Mouse (Mus musculus): ENCODE measurements around the gene Abo.
A peak's percentile ranks its signal among the peaks of the same experiment; 100 is the strongest.
"Not testable (repeated sequence)": the region's sequence is repeated elsewhere in the genome, so short reads cannot be mapped to it uniquely, and the experiment has no call there.

The Abo gene

GRCm38 (mm10) chr2:26864879-26865278 is at the start of gene Abo:
Gene Abo (minus strand): TSS chr2:26864979.
- no peak for DNase-seq (ENCODE audit: low read depth, low spot score)

GRCm38 (mm10) chr2:26914148-26914941 is 49.6 kb upstream of the Abo start:
- no peak for DNase-seq (ENCODE audit: low read depth, low spot score)

GRCm38 (mm10) chr2:26913416-26914147 is 48.8 kb upstream of the Abo start:
- no peak for DNase-seq (ENCODE audit: low read depth, low spot score)

- DNase-seq (ENCODE audit: low read depth, low spot score) = no peak
Measured at GRCm38 (mm10) chr2:26912253-26912770, 47.5 kb upstream of the Abo start.

- no peak for DNase-seq (ENCODE audit: low read depth, low spot score)
Measured at GRCm38 (mm10) chr2:26910994-26911765, 46.4 kb upstream of the Abo start.

- peak; percentile 91 for DNase-seq (ENCODE audit: low read depth, low spot score)
Measured at GRCm38 (mm10) chr2:26910124-26910993, 45.6 kb upstream of the Abo start, which contains the start of the genes Med22 and Rpl7a. Gene Med22 (minus strand): TSS chr2:26910677. Gene Rpl7a (plus strand): TSS chr2:26910764.

- no peak for DNase-seq (ENCODE audit: low read depth, low spot score)
Measured at GRCm38 (mm10) chr2:26909387-26909784, 44.6 kb upstream of the Abo start.

GRCm38 (mm10) chr2:26908710-26909386 is 44.1 kb upstream of the Abo start:
- DNase-seq (ENCODE audit: low read depth, low spot score) = no peak

- DNase-seq (ENCODE audit: low read depth, low spot score) = no peak
Measured at GRCm38 (mm10) chr2:26907109-26907508, 42.3 kb upstream of the Abo start.

- no peak for DNase-seq (ENCODE audit: low read depth, low spot score)
Measured at GRCm38 (mm10) chr2:26906431-26906830, 41.7 kb upstream of the Abo start.

GRCm38 (mm10) chr2:26905936-26906335 is 41.2 kb upstream of the Abo start:
- DNase-seq (ENCODE audit: low read depth, low spot score) = no peak

GRCm38 (mm10) chr2:26903311-26903710 is 38.5 kb upstream of the Abo start:
- DNase-seq (ENCODE audit: low read depth, low spot score) = no peak

GRCm38 (mm10) chr2:26902467-26903220 is 37.9 kb upstream of the Abo start, which contains the start of gene Surf6:
Gene Surf6 (minus strand): TSS chr2:26902879.
- DNase-seq (ENCODE audit: low read depth, low spot score) = peak; percentile 92

GRCm38 (mm10) chr2:26901834-26902400 is 37.1 kb upstream of the Abo start:
- no peak for DNase-seq (ENCODE audit: low read depth, low spot score)

GRCm38 (mm10) chr2:26900731-26901130 is 36.0 kb upstream of the Abo start:
- no peak for DNase-seq (ENCODE audit: low read depth, low spot score)

- DNase-seq (ENCODE audit: low read depth, low spot score) = no peak
Measured at GRCm38 (mm10) chr2:26895898-26896297, 31.1 kb upstream of the Abo start.

GRCm38 (mm10) chr2:26886170-26886569 is 21.4 kb upstream of the Abo start:
- not testable (repeated sequence) for DNase-seq (ENCODE audit: low read depth, low spot score)

GRCm38 (mm10) chr2:26885541-26885940 is 20.8 kb upstream of the Abo start:
- not testable (repeated sequence) for DNase-seq (ENCODE audit: low read depth, low spot score)

- DNase-seq (ENCODE audit: low read depth, low spot score) = no peak
Measured at GRCm38 (mm10) chr2:26878571-26878970, 13.8 kb upstream of the Abo start.
